Mouse (Mus musculus) inflammation-experienced regulatory T-cells, adult 16 weeks (primary cell): Measurements from ENCODE around the gene Comp. TPM values are rescaled to one million over a fixed set of nuclear protein-coding genes. Genes with fewer than 3 reads are reported as not detected.

Source experiments
- polyA plus RNA-seq: library from polyadenylated mRNA; unstranded; fragments of 100-300 nt; shearing (Covaris generic); gene quantifications from one replicate; pipeline ENCODE4 v1.2.1, GENCODE M21; 2017

The Comp gene
- 1.1 TPM for polyA plus RNA-seq

DNA sequence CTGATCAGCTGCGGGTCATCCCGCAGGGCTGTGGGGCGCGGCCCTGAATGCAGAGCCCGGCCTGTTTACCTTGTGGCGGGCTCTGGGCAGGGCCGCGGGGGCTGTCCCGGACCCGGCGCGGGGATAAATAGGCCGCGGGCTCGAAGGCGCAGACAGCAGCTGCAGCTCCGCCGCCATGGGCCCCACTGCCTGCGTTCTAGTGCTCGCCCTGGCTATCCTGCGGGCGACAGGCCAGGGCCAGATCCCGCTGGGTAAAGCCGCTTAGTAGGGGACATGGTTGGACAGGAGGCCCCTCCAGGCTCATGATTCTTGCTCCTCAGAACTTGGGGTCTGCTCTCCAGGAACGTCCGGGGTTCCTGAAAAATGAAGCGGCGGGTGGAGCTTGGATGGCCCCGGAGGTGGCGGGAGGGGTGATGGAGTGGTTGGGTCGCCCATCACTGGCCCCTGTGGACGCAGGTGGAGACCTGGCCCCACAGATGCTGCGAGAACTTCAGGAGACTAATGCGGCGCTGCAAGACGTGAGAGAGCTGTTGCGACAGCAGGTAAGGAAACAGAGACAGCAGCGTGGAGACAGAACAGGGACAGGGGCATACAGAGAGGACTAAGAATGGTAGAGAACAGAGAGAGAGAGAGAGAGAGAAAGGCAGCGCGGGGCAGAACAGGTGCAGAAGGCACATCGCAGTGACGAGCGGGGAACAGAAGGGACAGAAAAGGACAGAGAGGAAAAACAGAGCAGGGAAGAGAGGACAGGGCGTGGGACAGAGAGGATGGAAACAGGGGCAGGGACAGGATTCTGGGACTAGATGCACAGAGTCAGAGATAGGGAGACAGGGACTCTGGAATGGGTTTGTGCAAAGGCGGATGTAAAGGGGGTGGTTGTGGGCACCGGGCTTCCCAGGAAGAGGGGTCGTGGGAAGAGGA lies at the start of gene Comp:
Gene Comp (plus strand): TSS at position 162 of the 921 bp plus-strand sequence.

GRCm38 (mm10) chr8:70329124-70329834 lies 44.1 kb upstream of the Comp start, which contains the start of gene Gdf1:
Gene Gdf1 (plus strand): TSS chr8:70329817.

GRCm38 (mm10) chr8:70353194-70353817 lies 20.1 kb upstream of the Comp start, which contains the start of gene Upf1:
Gene Upf1 (minus strand): TSS chr8:70353278.

Other genes starting within 250 kb of the Comp start
- 59.8 TPM for gene Nr2c2ap, start 242.2 kb upstream of the Comp start, polyA plus RNA-seq
- 45.4 TPM for gene Rfxank, start 234.4 kb upstream of the Comp start, polyA plus RNA-seq
- 66.7 TPM for gene Borcs8, start 234.1 kb upstream of the Comp start, polyA plus RNA-seq
- 2.1 TPM for gene Mef2b, start 233.8 kb upstream of the Comp start, polyA plus RNA-seq
- 64.2 TPM for gene Tmem161a, start 201.2 kb upstream of the Comp start, polyA plus RNA-seq
- 14.6 TPM for gene Slc25a42, start 161.3 kb upstream of the Comp start, polyA plus RNA-seq
- 37.7 TPM for gene Sugp2, start 139.3 kb upstream of the Comp start, polyA plus RNA-seq
- 15.6 TPM for gene Armc6, start 139.1 kb upstream of the Comp start, polyA plus RNA-seq
- 1.3 TPM for gene Homer3, start 90.7 kb upstream of the Comp start, polyA plus RNA-seq
- gene Ddx49, start 71.1 kb upstream of the Comp start, polyA plus RNA-seq, result 59.3 TPM
- 349 TPM for gene Cope, start 71.0 kb upstream of the Comp start, polyA plus RNA-seq
- gene Cers1, start 57.8 kb upstream of the Comp start, polyA plus RNA-seq, result not detected
- not detected for gene Gdf1, start 43.7 kb upstream of the Comp start, polyA plus RNA-seq
- 6.2 TPM for gene Upf1, start 20.3 kb upstream of the Comp start, polyA plus RNA-seq
- gene Crtc1, start 66.0 kb downstream of the Comp start, polyA plus RNA-seq, result 19.0 TPM
- 18.6 TPM for gene Klhl26, start 103.4 kb downstream of the Comp start, polyA plus RNA-seq
- not detected for gene Tmem59l, start 113.8 kb downstream of the Comp start, polyA plus RNA-seq
- gene Crlf1, start 119.6 kb downstream of the Comp start, polyA plus RNA-seq, result not detected
- 110 TPM for gene Rex1bd, start 133.2 kb downstream of the Comp start, polyA plus RNA-seq
- 1,044 TPM for gene Uba52, start 137.2 kb downstream of the Comp start, polyA plus RNA-seq
- gene Fkbp8, start 154.2 kb downstream of the Comp start, polyA plus RNA-seq, result 450 TPM
- gene Kxd1, start 154.4 kb downstream of the Comp start, polyA plus RNA-seq, result 84.7 TPM
- 43.3 TPM for gene Ell, start 165.9 kb downstream of the Comp start, polyA plus RNA-seq
- 98.4 TPM for gene Isyna1, start 220.8 kb downstream of the Comp start, polyA plus RNA-seq
- gene Ssbp4, start 235.3 kb downstream of the Comp start, polyA plus RNA-seq, result 34.8 TPM
- 0.40 TPM for gene Lrrc25, start 242.6 kb downstream of the Comp start, polyA plus RNA-seq